Mouse (Mus musculus): ENCODE data around the gene Cradd.

The Cradd gene

DNA sequence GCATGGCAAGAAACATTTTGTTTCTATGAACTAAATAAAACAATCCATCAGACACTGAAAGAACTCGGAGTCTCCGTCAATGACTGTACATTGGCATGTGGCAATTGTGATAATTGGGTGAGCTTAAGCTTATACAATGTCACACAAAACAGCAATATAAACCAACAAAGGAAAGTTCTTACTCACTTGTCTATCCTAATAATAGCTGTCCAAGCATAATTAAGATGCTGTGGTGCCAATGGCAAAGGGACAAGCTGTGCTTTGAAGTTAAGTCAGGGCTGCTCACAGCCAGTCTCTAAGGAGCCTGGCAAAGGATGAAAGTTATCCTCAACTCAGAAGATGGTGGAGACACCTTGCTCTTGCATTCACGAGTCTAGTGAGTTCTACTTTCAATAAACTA, 89.3 kb downstream of the Cradd start:
- DNase-seq = no peak

DNA sequence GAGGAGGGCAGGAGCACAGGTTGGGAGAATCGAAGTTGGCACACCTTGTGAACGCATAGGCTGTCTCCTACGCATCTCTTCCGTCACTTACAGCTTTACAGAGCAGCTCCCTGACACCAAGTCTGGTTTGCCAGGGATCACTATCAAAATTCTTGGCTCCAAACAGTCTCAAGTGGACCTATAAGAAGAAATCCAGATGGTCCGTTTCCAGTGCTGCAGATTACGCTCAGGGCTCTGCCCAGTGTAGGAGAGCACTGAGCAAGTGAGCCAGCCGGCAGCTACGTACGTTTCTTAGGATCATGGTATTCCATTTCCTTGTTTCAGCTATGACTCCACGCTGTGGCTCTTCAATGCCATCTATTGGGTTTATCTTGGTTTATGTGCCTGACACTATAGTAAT, 90.9 kb downstream of the Cradd start:
- DNase-seq = no peak

DNA sequence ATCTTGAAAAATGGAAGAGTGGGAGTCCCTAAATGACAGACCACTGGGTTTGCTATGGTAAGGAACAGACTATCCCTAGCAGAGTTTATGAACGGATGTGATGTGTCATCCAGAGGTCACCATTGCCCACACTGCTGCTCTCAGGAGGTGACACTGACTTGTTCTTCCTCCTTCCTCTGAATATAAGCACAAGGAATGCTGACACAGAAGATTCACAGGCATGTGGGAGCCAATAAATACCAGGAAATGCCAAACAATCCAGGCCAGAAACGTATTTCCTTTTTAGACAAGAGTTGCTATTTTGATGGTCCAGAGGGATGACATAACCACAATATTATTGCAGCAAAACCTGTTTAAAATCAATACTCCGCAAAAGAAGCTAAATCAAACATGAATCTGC, 91.4 kb downstream of the Cradd start:
- peak in 1 of 2 experiments; percentile 32 for DNase-seq

DNA sequence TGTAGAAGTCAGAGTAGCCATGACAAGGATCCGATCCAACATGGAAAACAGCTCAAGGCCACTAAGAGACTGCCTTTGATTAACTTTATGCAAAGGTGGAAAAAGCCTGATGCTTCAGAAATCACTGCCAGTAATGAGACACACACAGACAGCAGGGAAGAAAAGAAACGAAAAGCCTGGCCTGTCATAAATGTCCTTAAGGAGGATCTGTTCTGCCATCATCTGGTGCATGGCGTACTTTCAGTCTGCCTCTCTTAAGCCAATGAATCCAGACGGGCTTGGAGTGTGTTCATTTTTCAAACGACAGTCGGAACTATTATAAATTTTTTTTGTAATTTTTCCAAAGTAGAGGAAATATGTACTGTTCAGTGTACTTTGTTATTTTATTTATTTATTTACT, 95.7 kb downstream of the Cradd start:
- no peak for DNase-seq

DNA sequence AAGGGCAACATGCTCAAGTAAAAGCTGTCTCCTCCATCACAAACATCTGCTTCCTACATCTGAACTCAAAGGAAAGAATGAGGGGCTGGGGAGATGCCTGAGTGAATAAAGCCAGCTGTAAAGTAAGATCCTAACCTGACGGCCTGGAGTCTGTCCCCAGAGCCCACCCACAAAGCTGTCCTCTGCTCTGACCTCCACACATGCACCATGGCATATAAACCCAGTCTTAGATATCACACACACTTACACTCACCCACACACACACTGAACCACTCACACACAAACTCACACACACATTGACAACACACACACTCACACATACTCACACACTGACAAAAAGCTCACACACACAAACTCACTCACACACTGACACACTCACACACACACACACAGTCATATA, 96.3 kb downstream of the Cradd start:
- no peak for DNase-seq

DNA sequence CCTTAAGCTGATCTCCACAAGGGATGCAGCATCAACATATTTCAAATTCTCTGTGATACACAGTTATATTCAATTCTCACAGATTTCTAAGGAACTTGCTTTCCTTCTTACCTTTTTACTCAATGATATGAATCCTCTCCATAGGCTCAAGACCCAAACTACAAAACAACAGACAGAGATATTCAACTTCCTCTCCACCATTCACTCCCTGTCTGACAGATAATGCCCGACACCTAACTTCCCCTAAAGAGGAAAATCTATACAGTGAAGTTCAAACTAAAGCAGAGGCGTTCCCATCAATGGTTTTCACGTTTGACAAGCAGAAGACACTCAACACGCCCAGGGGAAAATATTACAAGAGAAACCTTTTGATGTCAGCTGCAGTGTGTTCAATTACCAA, 97.2 kb downstream of the Cradd start:
- no peak for DNase-seq

DNA sequence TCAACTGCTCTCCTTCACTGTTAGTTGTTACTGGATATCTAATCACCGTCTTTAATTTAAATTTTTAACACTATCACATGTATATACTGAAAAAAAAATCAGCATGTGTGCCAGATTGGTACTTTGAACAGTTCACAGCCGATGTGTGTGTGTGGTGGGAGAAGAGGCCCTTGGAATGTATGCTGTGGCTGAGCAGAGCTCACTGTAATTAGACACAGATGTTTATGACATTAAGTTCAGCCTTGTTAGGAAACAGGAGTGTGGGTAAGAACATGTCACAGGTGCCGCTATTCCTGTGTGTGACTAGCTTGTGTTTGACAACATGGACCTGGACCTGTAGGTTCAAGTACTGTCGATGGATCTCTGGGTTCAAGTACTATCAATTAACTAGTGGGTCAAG, 98.9 kb downstream of the Cradd start:
- no peak for DNase-seq

DNA sequence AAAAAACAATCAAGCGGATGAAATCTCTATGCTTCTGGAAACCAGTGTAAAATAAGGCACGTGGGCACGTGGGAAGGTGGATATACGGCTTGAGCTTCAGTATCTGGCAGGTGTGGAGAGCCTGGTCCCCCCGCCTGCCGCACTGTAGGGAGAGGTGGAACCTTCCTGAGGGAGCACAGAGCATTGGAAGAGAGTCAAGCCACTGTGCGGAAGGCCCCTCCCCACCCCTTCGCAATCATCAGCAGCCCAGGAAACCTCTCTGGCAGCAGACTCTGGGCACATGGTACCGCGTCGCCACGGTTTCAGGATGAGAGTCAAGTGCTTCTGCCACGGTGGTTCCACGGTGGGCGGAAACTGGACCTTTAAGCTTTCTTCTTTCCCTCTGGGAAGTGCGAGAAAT, 100.7 kb downstream of the Cradd start:
- no peak for DNase-seq

DNA sequence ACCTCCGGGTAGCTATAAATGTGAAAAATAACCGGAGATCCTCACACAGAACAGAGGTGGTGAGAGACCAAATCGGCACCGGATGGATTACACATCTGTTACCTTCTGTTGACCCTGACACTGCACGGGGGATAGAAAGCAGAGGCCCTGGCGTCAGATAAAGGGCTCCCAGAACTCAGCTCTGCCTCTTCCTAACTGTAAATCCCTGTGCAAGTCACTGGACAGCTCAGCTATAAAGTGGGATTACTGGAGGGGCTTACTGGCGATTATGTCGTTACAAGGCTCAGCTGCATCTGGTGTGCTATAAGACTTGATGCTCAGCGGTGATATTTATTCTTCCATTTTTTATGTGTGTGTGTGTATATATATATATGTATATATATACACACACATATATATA, 102.0 kb downstream of the Cradd start:
- no peak for DNase-seq

DNA sequence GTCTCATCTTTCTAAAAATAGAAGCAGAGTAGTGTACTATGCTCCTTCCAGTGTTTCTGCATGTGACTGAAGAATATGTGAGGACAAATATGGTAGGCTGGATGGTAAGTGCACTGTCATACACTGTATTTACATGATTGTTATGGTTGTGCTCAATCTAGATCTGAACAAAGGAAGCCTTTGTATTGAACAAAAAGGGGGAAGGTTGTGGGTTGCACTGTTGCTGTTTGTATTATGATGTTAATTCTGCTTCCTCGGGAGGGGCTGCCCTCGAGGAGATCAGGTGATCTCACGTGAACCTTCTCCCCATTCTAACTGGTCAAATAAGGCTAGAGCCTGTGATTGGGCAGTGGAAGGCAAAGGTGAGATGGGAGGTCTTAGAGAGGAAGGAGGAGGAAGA, 103.4 kb downstream of the Cradd start:
- DNase-seq = no peak

DNA sequence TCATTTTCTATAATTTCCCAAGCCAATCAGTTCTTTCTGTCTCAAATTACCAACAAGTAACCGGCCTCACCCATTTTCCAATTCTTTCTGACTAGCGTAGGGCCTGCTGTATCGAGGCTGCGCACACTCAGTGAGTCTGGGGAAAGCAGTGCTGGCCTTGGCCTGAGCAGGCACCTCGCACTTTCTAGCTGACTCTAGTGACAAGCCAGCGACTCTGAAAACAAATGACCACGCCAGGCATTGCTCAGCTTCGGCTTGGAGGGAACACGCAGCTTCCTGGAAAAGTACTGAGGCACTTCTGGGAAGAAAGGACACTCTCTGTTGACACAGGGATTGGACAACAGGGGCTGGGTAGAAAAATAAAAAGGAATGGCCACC, 105.3 kb downstream of the Cradd start:
- peak in 1 of 2 experiments; percentile 25 for DNase-seq

DNA sequence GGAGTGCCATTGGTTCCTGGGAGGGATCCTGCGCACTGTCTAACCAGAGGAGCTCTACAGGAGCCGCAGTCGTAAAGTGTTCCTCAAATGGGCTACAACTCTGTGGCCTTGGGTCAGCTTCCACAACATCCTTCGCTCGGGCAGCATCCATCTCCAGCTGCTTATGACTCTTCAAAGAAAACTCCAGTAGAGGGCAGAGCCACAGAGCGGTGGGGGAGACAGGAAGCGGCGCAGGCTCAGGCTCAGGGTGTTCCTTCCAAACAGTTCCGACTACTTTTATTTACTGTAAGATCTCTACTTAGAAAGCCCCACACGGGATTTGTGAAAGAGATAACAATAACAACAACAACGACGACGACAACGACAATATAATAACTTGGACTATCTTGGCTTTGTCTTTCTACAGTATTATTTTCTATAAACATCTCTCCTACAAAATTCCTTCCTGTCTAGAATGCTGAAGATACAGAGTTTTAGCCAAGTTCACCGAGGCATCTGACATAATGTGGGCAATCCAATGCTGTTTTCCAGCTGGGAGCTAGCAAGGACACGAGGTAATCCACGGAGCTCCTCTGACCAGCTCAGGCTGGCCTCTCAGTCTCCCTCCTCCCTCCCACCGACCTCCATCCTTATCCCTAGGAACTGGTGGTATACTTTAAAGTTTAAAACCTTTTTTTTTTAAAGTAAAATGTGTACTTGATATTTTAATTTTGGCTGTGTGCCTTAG, 105.8 kb downstream of the Cradd start:
- peak; percentile 40 to 69 for DNase-seq

DNA sequence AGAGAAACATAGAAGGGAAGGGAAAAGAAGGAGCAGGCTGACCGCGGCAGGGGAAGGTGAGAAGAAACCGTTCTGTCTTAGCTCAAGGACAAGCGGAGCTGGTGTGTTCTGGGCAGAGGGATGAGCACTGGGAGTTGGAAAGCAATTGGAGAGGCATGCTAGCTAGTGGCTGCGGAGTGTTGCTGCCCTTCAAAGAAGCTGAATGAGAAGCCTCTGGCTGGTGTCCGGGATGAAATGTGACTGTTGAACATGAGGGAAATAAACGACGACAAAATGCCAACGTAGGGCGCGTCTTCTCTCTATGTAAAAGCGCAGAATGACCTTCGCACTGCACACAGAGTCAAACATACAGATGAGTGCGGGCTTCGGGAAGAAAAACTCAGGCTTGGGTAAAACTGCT, 108.6 kb downstream of the Cradd start:
- no peak for DNase-seq

DNA sequence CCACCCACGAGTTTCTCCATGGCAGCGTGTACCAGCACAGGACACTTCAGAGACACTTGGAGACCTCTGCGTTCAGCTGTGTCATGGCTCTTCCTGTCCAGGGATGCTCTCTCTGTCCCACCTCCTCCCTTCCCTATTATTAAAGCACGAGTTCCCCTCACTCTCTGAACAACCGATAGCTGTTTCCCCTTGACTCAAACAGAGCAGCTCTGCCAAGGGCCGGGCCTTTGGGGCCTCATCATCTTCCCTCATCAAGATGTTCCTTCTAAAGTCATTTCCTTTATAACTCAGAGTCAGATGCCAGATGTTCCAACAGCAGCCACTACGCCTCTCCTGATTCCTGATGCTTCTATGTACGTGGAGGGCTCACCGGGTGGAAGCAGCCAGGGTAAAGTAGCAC, 110.1 kb downstream of the Cradd start:
- DNase-seq = no peak

DNA sequence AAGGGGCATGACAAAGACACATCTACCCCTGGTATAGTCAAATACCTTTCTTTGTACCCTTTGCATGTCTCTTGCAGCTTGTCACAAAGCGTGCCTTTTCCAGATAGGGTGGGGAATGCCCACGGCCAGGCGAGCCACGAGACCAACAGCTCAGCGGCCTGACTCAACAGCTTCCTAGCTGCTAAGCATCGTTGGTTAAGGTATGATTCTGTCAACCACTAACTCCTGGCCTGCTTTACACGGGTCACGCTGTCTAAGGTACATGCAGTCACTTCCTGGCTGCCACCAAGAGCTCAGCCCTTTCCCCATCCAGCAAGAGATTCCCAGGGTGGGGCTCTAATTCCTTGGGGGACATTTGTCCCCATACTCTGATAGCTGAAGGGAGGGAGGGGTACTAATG, 110.6 kb downstream of the Cradd start:
- DNase-seq = no peak

DNA sequence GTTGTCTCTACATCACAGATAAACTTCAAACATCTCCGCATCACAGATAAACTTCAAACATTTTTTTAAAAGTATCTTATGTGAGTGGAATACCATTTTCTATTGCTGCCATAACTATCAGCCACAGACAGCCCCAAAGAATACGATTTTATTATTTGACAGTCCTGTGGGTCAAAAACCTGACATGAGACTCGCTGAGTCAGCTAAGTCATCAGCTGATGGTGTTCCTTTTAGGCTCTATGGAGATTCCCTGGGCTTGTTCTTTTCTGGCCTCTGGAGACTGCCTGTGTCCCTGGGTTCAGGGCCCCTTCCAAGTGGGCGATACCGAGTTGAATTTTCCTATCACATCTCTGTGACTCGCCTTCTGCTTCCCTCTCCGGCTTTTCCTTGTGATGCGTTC, 112.3 kb downstream of the Cradd start:
- no peak for DNase-seq

DNA sequence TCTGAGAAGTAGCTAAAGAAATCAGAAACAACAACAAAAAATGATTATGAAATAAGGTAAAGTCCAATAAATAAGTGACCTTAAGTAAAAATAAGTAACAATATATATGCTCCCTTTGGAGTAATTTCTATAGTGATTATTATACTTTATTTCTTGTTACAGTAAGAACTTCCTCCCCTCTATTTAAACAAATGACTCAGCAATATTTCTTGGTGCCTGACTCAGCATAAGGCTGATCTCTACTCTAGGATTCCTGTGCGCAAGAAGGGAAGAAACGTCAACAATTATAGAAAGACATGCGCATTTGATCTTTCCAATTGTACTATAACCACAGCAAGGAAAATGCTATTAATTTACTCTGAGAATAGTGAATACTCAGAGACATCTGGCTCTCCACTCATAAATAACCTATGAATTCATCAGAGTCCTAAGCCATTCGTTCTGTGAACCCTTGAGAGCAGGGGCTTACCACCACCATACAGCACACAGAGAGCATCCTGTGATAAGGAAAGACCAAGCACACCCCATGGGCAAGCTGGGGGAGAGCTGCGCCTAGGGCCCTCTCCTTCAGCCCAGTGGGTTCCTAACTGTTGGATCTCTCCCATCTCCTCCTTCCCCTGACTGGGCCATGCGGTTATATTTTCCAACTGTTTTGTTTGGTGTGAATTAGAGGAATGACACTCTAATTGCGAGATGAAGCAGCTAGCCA, 113.1 kb downstream of the Cradd start:
- DNase-seq = no peak

DNA sequence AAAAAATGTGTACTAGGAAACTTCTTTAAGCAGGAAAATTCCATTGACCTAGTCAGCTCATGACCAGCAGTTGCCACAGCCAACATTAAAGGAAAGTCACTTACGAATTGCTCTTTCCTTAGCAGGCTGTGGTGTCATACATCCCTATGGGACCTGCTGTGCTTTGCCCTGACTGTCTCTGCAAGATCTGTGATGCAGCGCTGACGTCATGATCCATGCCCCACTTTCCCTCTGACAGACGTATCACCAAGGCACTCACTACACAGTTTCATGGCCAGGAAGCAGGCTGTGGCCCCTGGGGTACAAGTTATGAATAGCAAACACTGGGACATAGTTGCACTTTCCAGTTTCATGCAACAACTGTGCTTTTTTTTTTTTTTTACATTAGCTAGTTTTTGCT, 113.8 kb downstream of the Cradd start:
- no peak for DNase-seq

DNA sequence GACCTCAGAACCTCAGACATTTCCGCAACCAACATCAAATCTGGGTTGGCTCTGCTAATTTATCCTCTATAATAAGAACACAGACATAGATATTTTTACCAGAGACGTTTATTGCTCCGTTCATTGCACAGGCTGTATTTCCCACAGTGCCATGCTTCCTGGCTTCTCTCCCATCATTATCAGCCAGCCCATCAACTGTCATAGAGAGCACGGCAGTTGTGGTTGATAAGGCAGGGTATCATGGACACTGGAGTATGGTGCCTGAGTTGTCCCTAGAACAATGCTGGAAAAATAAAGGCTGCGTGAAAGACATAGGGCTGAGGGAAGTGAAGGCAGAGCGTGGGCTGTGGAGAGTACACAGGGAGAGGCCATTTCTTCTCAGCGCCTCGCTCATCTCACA, 116.5 kb downstream of the Cradd start:
- no peak for DNase-seq

DNA sequence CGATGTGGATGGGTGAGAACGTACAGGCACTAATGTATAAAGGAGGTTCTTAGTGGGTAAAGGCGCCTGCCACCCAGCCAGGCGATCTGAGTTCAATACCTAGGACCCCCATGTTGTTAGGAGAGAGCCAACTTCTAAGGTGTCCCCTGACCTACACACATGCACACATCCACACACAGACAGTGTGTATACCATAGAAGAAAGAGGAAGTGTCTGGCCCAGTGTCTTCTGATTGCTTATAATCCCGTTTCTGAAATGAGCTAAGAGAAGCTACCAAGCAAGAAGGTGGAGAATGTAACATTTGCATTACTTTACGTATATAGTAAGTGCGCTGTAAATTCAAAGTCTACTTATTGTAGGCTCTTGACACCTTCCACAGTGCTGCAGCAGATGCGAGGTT, 122.4 kb downstream of the Cradd start:
- no peak for DNase-seq

DNA sequence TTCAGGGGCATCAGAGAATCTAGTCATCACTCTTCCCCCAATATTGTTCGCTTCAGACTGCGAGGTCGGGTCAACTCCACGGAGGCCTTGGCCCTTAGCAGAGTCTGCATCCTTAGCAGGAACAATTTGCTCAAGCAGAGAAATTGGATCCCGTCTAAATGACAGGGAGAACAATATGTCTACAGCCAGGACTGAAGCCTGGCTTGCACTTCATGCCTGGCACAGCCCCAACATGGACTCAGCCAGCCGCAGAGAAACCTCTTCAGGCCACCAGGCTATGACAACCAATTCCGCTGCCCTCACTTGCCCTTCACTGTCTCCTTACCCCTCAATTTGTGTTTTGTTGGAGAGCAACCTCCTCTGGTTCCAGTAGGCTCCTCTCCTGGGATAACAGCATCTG, 123.6 kb downstream of the Cradd start:
- DNase-seq = peak; percentile 29 to 45

DNA sequence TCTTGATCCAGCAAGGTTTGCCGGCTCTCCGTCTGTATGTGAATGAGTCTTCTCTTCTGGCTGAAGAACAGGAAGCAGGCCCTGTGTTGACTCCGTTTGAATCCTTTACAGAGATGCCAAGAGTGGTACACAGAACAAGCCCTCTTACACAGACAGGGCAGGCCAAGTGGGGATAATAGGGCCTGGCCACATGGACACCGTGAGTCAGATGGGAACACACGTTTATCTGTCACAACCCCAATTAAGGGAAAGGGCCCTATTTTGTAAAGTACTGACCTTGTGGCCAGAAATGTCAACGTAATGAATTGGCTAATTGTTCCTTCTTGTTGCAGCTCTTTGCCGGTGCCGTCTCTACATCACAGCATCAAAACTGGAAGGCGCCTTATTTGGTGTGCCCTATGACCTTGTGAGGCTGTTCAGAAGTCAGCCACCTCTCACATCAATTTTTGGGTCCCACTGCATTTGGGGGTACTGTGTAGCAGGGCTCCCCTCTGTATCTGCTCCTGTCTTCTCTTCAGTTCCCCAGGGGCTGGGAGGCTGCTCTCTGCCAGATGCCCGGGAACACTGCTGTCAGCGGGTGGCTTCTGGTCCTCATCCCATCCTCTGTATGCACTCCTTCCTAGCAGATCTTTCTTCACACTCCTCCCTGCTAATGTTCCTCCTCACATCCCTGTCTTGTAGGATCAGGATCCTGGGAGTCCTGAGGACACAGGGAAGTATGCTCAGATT, 124.2 kb downstream of the Cradd start:
- DNase-seq = no peak

DNA sequence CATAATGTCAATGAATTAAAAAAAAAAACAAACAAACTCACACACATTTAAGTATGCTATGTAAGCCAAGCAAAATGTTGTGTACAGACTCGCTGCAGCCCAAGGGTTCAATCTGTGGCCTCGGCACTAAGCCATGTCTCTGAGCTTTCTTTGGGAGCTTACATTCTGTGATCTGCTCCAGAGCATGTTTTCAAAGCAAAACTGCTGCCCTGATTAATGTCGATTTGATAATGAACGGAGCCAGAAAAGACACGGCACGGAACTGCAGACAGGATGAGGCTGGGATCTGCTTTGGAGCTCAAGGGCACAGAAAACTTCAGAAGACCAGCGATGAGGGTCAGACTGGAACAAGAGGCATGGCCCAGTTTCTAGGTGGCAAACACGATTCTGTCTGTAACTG, 126.6 kb downstream of the Cradd start:
- DNase-seq = peak; percentile 70 to 77

DNA sequence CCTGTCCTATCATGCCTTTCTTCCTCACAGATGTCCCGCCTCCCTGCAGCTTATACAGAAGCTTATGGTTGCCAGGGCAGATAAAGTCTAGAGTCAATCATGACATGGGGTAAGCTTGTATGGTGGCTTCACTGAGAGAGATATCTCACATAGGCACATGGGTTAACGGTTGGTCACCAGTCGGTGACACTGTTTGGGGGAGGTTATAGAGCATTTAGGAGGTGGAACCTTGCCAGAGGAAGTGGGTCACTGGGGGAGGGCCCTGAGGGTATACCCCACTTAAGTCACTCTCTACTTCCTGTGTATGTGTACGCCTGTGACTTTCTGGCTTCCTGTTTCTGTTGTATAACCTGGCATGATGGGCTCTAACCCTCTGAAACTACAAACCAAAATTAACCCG, 128.2 kb downstream of the Cradd start:
- no peak for DNase-seq

Data from kidney, postnatal 4 days (tissue).